Mouse (Mus musculus): Measurements from ENCODE around the gene Phyhd1. TPM values are rescaled to one million over a fixed set of nuclear protein-coding genes. Genes with fewer than 3 reads are reported as not detected.

Phyhd1 gene
- total RNA-seq (2014; rRNA removed) (87.4 and 97.7 TPM in 2 replicates), polyA plus RNA-seq (2012; rRNA removed) (154 and 158 TPM in 2 replicates)

DNA sequence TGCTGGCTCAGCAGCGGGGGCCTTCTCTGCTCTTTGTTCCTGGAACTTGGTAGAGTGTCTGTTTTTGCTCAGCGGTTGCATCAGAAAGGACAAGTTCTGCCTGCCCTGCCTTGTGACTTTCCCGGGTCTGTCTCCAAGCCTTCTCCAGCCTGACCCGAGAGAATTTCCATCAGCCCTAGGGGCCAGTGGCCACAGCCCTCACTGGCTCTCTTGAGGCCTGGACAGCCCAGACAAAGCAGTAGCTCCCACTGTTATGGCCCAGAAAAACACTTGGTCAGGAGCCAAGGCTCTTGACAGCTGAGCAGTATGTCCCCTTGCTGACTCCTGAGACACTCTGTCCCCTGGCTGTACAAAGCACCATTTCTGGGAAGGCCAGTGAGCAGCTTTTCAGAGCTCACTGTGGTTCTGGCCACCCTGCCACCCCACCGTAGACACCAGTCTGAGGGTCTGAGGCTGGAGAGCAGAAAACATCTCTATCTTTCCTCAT is at the start of gene Phyhd1:
Gene Phyhd1, plus strand, starts transcription at position 437 of the 487 bp plus-strand sequence.
- peaks cover 16% of the 10 kb centered on the region for H3K36me3 ChIP-seq (ENCODE audit: control insufficient read depth, insufficient read depth, low read length)
- peak within 1 kb of the TSS; percentile 48 for H3K4me3 ChIP-seq (ENCODE audit: insufficient read depth, low read depth, low read length)
- peak within 1 kb of the TSS; percentile 98 for H3K27ac ChIP-seq (replicated peaks; ENCODE audit: insufficient read depth, low read depth, low read length)
- H3K9ac ChIP-seq (ENCODE audit: low read depth, low read length) = peak within 1 kb of the TSS; percentile 72
- peaks cover 13% of the 10 kb centered on the region for H3K79me2 ChIP-seq (ENCODE audit: control insufficient read depth, insufficient read depth, low read length)
- no peaks in the 10 kb centered on the region for H3K27me3 ChIP-seq (ENCODE audit: control insufficient read depth, insufficient read depth, low read length)
- peaks cover 54% of the 10 kb centered on the region for H3K4me1 ChIP-seq (ENCODE audit: control insufficient read depth, insufficient read depth, low read length)
- peak; percentile 77 for DNase-seq (ENCODE audit: extremely low read depth, low read depth, low spot score)
- WGBS = 1% methylated on average over 5 of the region's 5 CpGs
- TF ChIP-seq POLR2A (IDR thresholded peaks at IDR 0.05; ENCODE audit: extremely low read depth, insufficient read depth, low read length) = no peak
- TF ChIP-seq CTCF (IDR thresholded peaks at IDR 0.05; ENCODE audit: low read depth, low read length) = no peak

DNA sequence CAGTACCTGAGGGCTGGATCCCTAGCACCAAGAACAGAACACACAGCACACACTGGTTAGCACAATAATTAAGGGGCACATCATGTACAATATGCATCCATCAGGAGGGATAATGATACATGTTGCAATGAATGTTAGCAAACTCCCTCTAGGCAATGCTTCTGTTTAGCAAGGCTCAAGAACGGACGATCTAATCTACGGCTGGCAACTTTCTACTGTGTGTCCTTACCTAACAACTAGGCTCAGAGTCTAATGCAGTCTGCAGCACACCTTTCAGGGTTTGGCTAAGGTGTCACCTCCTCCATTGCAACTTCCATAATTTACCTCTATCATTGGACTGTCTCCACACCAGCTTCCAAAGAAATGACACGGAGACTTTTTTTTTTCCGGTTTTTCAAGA is 49.7 kb upstream of the Phyhd1 start:
- 68% methylated on average over 5 of the region's 5 CpGs for WGBS
- TF ChIP-seq POLR2A (IDR thresholded peaks at IDR 0.05; ENCODE audit: extremely low read depth, insufficient read depth, low read length) = no peak
- TF ChIP-seq CTCF (IDR thresholded peaks at IDR 0.05; ENCODE audit: low read depth, low read length) = no peak
- DNase-seq (ENCODE audit: extremely low read depth, low read depth, low spot score) = no peak

GRCm38 (mm10) chr2:30235593-30235992 is 30.4 kb upstream of the Phyhd1 start:
- H3K27me3 ChIP-seq (ENCODE audit: control insufficient read depth, insufficient read depth, low read length) = no peaks in the 10 kb centered on the region
- no peak overlapping the region for H3K9ac ChIP-seq (ENCODE audit: low read depth, low read length)
- TF ChIP-seq POLR2A (IDR thresholded peaks at IDR 0.05; ENCODE audit: extremely low read depth, insufficient read depth, low read length) (no peak), CTCF (IDR thresholded peaks at IDR 0.05; ENCODE audit: low read depth, low read length) (no peak)
- no peak overlapping the region for H3K27ac ChIP-seq (replicated peaks; ENCODE audit: insufficient read depth, low read depth, low read length)
- DNase-seq (ENCODE audit: extremely low read depth, low read depth, low spot score) = no peak
- H3K36me3 ChIP-seq (ENCODE audit: control insufficient read depth, insufficient read depth, low read length) = peaks cover 4% of the 10 kb centered on the region; the same call in 1 of the 2 replicates
- H3K79me2 ChIP-seq (ENCODE audit: control insufficient read depth, insufficient read depth, low read length) = peaks cover 25% of the 10 kb centered on the region
- peaks cover 22% of the 10 kb centered on the region for H3K4me1 ChIP-seq (ENCODE audit: control insufficient read depth, insufficient read depth, low read length)
- WGBS = 79% methylated on average over 5 of the region's 5 CpGs
- no peak overlapping the region for H3K4me3 ChIP-seq (ENCODE audit: insufficient read depth, low read depth, low read length)

More for the DNA sequence above, 49.7 kb upstream of the Phyhd1 start:
- no peaks in the 10 kb centered on the region for H3K79me2 ChIP-seq (ENCODE audit: control insufficient read depth, insufficient read depth, low read length)
- no peaks in the 10 kb centered on the region for H3K27me3 ChIP-seq (ENCODE audit: control insufficient read depth, insufficient read depth, low read length)
- H3K27ac ChIP-seq (replicated peaks; ENCODE audit: insufficient read depth, low read depth, low read length) = no peak overlapping the region
- no peak overlapping the region for H3K9ac ChIP-seq (ENCODE audit: low read depth, low read length)
- peaks cover 22% of the 10 kb centered on the region for H3K4me1 ChIP-seq (ENCODE audit: control insufficient read depth, insufficient read depth, low read length)
- H3K4me3 ChIP-seq (ENCODE audit: insufficient read depth, low read depth, low read length) = no peak overlapping the region
- no peaks in the 10 kb centered on the region for H3K36me3 ChIP-seq (ENCODE audit: control insufficient read depth, insufficient read depth, low read length)

GRCm38 (mm10) chr2:30236426-30237198 is 29.4 kb upstream of the Phyhd1 start:
- TF ChIP-seq CTCF (IDR thresholded peaks at IDR 0.05; ENCODE audit: low read depth, low read length) (no peak), POLR2A (IDR thresholded peaks at IDR 0.05; ENCODE audit: extremely low read depth, insufficient read depth, low read length) (no peak)
- Histone ChIP-seq H3K27me3 (ENCODE audit: control insufficient read depth, insufficient read depth, low read length) (no peaks in the 10 kb centered on the region), H3K4me3 (ENCODE audit: insufficient read depth, low read depth, low read length) (peak overlapping the region; percentile 62), H3K27ac (replicated peaks; ENCODE audit: insufficient read depth, low read depth, low read length) (peak overlapping the region; percentile 65), H3K79me2 (ENCODE audit: control insufficient read depth, insufficient read depth, low read length) (peaks cover 28% of the 10 kb centered on the region), H3K9ac (ENCODE audit: low read depth, low read length) (peak overlapping the region; percentile 61), H3K4me1 (ENCODE audit: control insufficient read depth, insufficient read depth, low read length) (peaks cover 24% of the 10 kb centered on the region), H3K36me3 (ENCODE audit: control insufficient read depth, insufficient read depth, low read length) (peaks cover 6% of the 10 kb centered on the region; the same call in 1 of the 2 replicates)
- DNase-seq (ENCODE audit: extremely low read depth, low read depth, low spot score) = peak; percentile 65
- under 1% methylated on average over 18 of the region's 18 CpGs for WGBS

GRCm38 (mm10) chr2:30237199-30237880 is 28.7 kb upstream of the Phyhd1 start, which contains the start of gene Lrrc8a:
Gene Lrrc8a (plus strand): TSS chr2:30237715.
- Histone ChIP-seq H3K27ac (replicated peaks; ENCODE audit: insufficient read depth, low read depth, low read length) (peak within 1 kb of the TSS; percentile 65), H3K9ac (ENCODE audit: low read depth, low read length) (peak within 1 kb of the TSS; percentile 81), H3K79me2 (ENCODE audit: control insufficient read depth, insufficient read depth, low read length) (peaks cover 28% of the 10 kb centered on the region), H3K4me1 (ENCODE audit: control insufficient read depth, insufficient read depth, low read length) (peaks cover 25% of the 10 kb centered on the region), H3K4me3 (ENCODE audit: insufficient read depth, low read depth, low read length) (peak within 1 kb of the TSS; percentile 72), H3K36me3 (ENCODE audit: control insufficient read depth, insufficient read depth, low read length) (peaks cover 6% of the 10 kb centered on the region; the same call in 1 of the 2 replicates), H3K27me3 (ENCODE audit: control insufficient read depth, insufficient read depth, low read length) (no peaks in the 10 kb centered on the region)
- peak; percentile 97 for DNase-seq (ENCODE audit: extremely low read depth, low read depth, low spot score)
- TF ChIP-seq CTCF (IDR thresholded peaks at IDR 0.05; ENCODE audit: low read depth, low read length) (peak; percentile 40), POLR2A (IDR thresholded peaks at IDR 0.05; ENCODE audit: extremely low read depth, insufficient read depth, low read length) (peak; percentile 75)
- WGBS = under 1% methylated on average over 66 of the region's 67 CpGs

All from liver, adult 2 months (tissue).